Mouse (Mus musculus) hematopoietic stem cell, adult 5-6 weeks (primary cell): Measurements from ENCODE around the gene Myrfl. TPM values are rescaled to one million over a fixed set of nuclear protein-coding genes. Genes with fewer than 3 reads are reported as not detected.

Experiments
- ATAC-seq, 2 experiments: fragments of 125-278 bp in 1 of 2; replicated peaks in 1 of 2; 2 replicates each; pipeline ENCODE4 v1.8.0; 2016 to 2017; ENCODE audit warnings: inconsistent platforms in 2 of 2, mild to moderate bottlenecking in 2 of 2, moderate number of reproducible peaks in 2 of 2, low read depth in 1 of 2, moderate TSS enrichment in 1 of 2; ENCODE audit not compliant: low FRiP score in 2 of 2, poor library complexity in 2 of 2, severe bottlenecking in 2 of 2, insufficient read depth in 1 of 2, low TSS enrichment in 1 of 2
- total RNA-seq: library from RNA; stranded (forward); fragments of 172-1452, 232-1000 nt; gene quantifications from 2 replicates; pipeline ENCODE4 v1.2.3, GENCODE M21; 2017

Myrfl gene
- total RNA-seq, 1 experiment from 2014 or later: not detected

GRCm38 (mm10) chr10:116919368-116920317 is 22.9 kb upstream of the Myrfl start:
- peak; percentile 61 to 65 for ATAC-seq

GRCm38 (mm10) chr10:116916581-116916980 is 19.9 kb upstream of the Myrfl start:
- no peak for ATAC-seq

GRCm38 (mm10) chr10:116915286-116915685 is 18.6 kb upstream of the Myrfl start:
- ATAC-seq: no peak

- ATAC-seq: no peak
These were observed 17.9 kb upstream of the Myrfl start for GRCm38 (mm10) chr10:116914586-116914985.

GRCm38 (mm10) chr10:116913647-116914273 is 17.0 kb upstream of the Myrfl start:
- ATAC-seq: no peak

- ATAC-seq: no peak
These were observed 16.1 kb upstream of the Myrfl start for GRCm38 (mm10) chr10:116912850-116913249.

GRCm38 (mm10) chr10:116908901-116909642 is 12.4 kb upstream of the Myrfl start:
- no peak for ATAC-seq

- ATAC-seq: no peak
These were observed 10.1 kb upstream of the Myrfl start for GRCm38 (mm10) chr10:116906794-116907193.

GRCm38 (mm10) chr10:116904503-116904908 is 7.8 kb upstream of the Myrfl start:
- no peak for ATAC-seq

GRCm38 (mm10) chr10:116895108-116895833 is 1.4 kb downstream of the Myrfl start:
- no peak for ATAC-seq

GRCm38 (mm10) chr10:116894540-116894939 is 2.2 kb downstream of the Myrfl start:
- ATAC-seq: no peak

- peak; percentile 59 to 66; a peak in 3 of 4 replicates for ATAC-seq
These were observed 3.0 kb downstream of the Myrfl start for GRCm38 (mm10) chr10:116893753-116894152.

- ATAC-seq: no peak
These were observed 6.1 kb downstream of the Myrfl start for GRCm38 (mm10) chr10:116890587-116890986.

GRCm38 (mm10) chr10:116884552-116884951 is 12.2 kb downstream of the Myrfl start:
- ATAC-seq: no peak

GRCm38 (mm10) chr10:116883531-116883930 is 13.2 kb downstream of the Myrfl start:
- no peak for ATAC-seq

- ATAC-seq: no peak
These were observed 19.3 kb downstream of the Myrfl start for GRCm38 (mm10) chr10:116877436-116877835.

- ATAC-seq: no peak
These were observed 22.2 kb downstream of the Myrfl start for GRCm38 (mm10) chr10:116874490-116874889.
